Mouse (Mus musculus) liver, embryonic 14.5 days (tissue): Measurements from ENCODE around the gene C3ar1. TPM values are rescaled to one million over a fixed set of nuclear protein-coding genes. Genes with fewer than 3 reads are reported as not detected.
A peak's percentile ranks its signal among the peaks of the same experiment; 100 is the strongest.

ENCODE experiments used
- ATAC-seq: fragments of 200-750 bp; cut with Nextera tagmentation; 2 replicates; pipeline ENCODE4 v1.8.0; 2017; ENCODE audit warnings: moderate number of reproducible peaks, mild to moderate bottlenecking, moderate library complexity; ENCODE audit not compliant: insufficient read depth
- DNase-seq, 3 experiments: peaks; one replicate each; pipeline ENCODE4 v3.0.0-alpha.2; 2012 to 2013; ENCODE audit warnings: low read depth in 3 of 3, low spot score in 3 of 3
- H3K27ac ChIP-seq: fragments of 300-500 bp; sonication (generic); 2 replicates; pipeline ENCODE4 v1.5.1; 2014; ENCODE audit warnings: moderate library complexity, mild to moderate bottlenecking, control low read depth, inconsistent platforms
- H3K27me3 ChIP-seq: fragments of 300-500 bp; sonication (generic); 2 replicates; pipeline ENCODE4 v1.6.1; 2014; ENCODE audit warnings: mild to moderate bottlenecking, low read length, moderate library complexity; ENCODE audit not compliant: control insufficient read depth, insufficient read depth
- H3K36me3 ChIP-seq: fragments of 300-500 bp; sonication (generic); replicated peaks from 2 replicates; pipeline ENCODE4 v1.6.1; 2014; ENCODE audit warnings: low read depth; ENCODE audit not compliant: control insufficient read depth, insufficient read depth
- H3K4me1 ChIP-seq, 2 experiments: fragments of 200-500 bp in 1 of 2; fragments of 300-500 bp in 1 of 2; sonication (generic) in 1 of 2; replicated peaks; 2 replicates each; pipeline ENCODE4 v1.6.1; 2012 to 2014; ENCODE audit warnings: antibody characterized with exemption in 1 of 2, inconsistent platforms in 1 of 2, low read length in 1 of 2; ENCODE audit not compliant: control insufficient read depth in 2 of 2, insufficient read depth in 2 of 2
- H3K4me2 ChIP-seq: fragments of 300-500 bp; sonication (generic); 2 replicates; pipeline ENCODE4 v1.6.1; 2014; ENCODE audit warnings: low read depth, mild to moderate bottlenecking, control low read depth, moderate library complexity
- H3K4me3 ChIP-seq, 2 experiments: fragments of 200-500 bp in 1 of 2; fragments of 300-500 bp in 1 of 2; sonication (generic) in 1 of 2; 2 replicates each; pipeline ENCODE4 v1.5.1; 2012 to 2014; ENCODE audit warnings: low read depth in 2 of 2, low read length in 2 of 2, mild to moderate bottlenecking in 2 of 2, control low read depth in 1 of 2, inconsistent platforms in 1 of 2, moderate library complexity in 1 of 2; ENCODE audit not compliant: insufficient read depth in 1 of 2
- H3K9ac ChIP-seq: fragments of 300-500 bp; sonication (generic); replicated peaks from 2 replicates; pipeline ENCODE4 v1.6.1; 2014; ENCODE audit warnings: mild to moderate bottlenecking, control low read depth, moderate library complexity
- H3K9me3 ChIP-seq: fragments of 300-500 bp; sonication (generic); 2 replicates; pipeline ENCODE4 v1.6.1; 2016; ENCODE audit warnings: low read length, mixed read lengths; ENCODE audit not compliant: control insufficient read depth
- CTCF ChIP-seq: IDR thresholded peaks from 2 replicates; pipeline ENCODE4 v1.5.1; 2016; ENCODE audit warnings: antibody characterized with exemption, low read depth, control low read depth
- EP300 ChIP-seq: IDR thresholded peaks from 2 replicates; pipeline ENCODE4 v1.6.1; 2016; ENCODE audit warnings: antibody characterized with exemption, low read depth
- WGBS: fragments of 180-500 bp; shearing (Covaris S2); extraction: QIAGEN DNeasy Blood & Tissue Kit; methylation state at CpG from one replicate; pipeline ENCODE4 v1.1.7; 2014; ENCODE audit not compliant: insufficient replicate concordance; 5-methylcytosine and 5-hydroxymethylcytosine counted together
- polyA plus RNA-seq, 2 experiments: library from polyadenylated mRNA; depleted of rRNA in 1 of 2; stranded (reverse) in 1 of 2; unstranded in 1 of 2; fragments of >200 nt; fragmentation: Nextera tagmentation in 1 of 2; extraction: Ambion mirVana in 1 of 2; gene quantifications; 2 replicates each; pipeline versions ENCODE4 v1.2.1 to v1.2.3; 2012 to 2014

The C3ar1 gene
- polyA plus RNA-seq, 2 experiments = 0.55 to 0.66 TPM

GRCm38 (mm10) chr6:122811280-122811652 is 44.7 kb downstream of the C3ar1 start:
- peak overlapping the region; percentile 100 for H3K27ac ChIP-seq
- H3K4me3 ChIP-seq = peak overlapping the region; percentile 80 to 87
- peak overlapping the region; percentile 92 for H3K9ac ChIP-seq
- H3K36me3 ChIP-seq = no peaks in the 10 kb centered on the region
- no peaks in the 10 kb centered on the region for H3K9me3 ChIP-seq
- DNase-seq (peak; percentile 86 to 90 (median 87)), ATAC-seq (peak; percentile 89)
- TF ChIP-seq CTCF (peak; percentile 47), EP300 (no peak)
- no peaks in the 10 kb centered on the region for H3K27me3 ChIP-seq
- H3K4me2 ChIP-seq = peak overlapping the region; percentile 85
- peaks cover 21 to 24% of the 10 kb centered on the region in 2 experiments for H3K4me1 ChIP-seq
- 1% methylated on average over 38 of the region's 38 CpGs for WGBS

GRCm38 (mm10) chr6:122810615-122811279 is 45.2 kb downstream of the C3ar1 start:
- peak overlapping the region; percentile 92 for H3K9ac ChIP-seq
- peak overlapping the region; percentile 85 for H3K4me2 ChIP-seq
- no peaks in the 10 kb centered on the region for H3K36me3 ChIP-seq
- peak overlapping the region; percentile 100 for H3K27ac ChIP-seq
- ATAC-seq (peak; percentile 95), DNase-seq (peak; percentile 99)
- H3K4me1 ChIP-seq = peaks cover 21 to 24% of the 10 kb centered on the region in 2 experiments
- peak overlapping the region; percentile 80 to 87 for H3K4me3 ChIP-seq
- no peaks in the 10 kb centered on the region for H3K27me3 ChIP-seq
- under 1% methylated on average over 30 of the region's 30 CpGs for WGBS
- H3K9me3 ChIP-seq = no peaks in the 10 kb centered on the region
- TF ChIP-seq EP300 = 0 out of 2 replicates have a peak, but pooled peaks have one; percentile 38
- no peak for TF ChIP-seq CTCF

DNA sequence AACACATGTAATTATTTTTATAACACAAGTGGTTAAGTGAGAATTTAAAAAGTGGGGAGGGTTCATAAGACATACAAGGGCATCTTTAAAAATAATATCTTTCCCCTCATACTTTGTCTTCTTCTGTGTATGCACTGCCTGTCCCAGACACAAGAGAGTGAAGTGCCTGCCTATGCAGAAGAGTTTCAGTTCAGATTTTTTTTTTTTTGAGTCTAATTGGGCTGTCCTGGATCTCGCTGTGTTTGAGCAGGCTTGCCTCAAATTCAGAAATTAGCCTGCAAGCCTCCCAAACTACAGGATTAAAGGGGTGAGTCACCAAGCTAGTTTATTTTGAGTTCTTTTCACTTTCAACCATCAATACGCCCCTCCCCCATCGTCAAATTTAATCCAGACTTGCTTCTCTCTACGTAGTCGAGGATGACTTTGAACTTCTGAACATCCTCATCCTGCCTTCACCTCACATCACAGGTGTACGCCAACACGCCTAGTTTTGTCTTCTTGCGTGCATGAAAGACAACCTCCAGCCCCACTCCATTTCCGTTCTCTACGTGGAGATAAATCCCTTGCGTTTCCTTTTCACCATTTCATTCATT is 45.8 kb downstream of the C3ar1 start:
- H3K4me1 ChIP-seq = peaks cover 21 to 24% of the 10 kb centered on the region in 2 experiments
- H3K36me3 ChIP-seq = no peaks in the 10 kb centered on the region
- peak overlapping the region; percentile 80 to 87 for H3K4me3 ChIP-seq
- H3K9ac ChIP-seq = peak overlapping the region; percentile 67
- TF ChIP-seq EP300 (no peak), CTCF (no peak)
- peak overlapping the region; percentile 100 for H3K27ac ChIP-seq
- DNase-seq = no peak
- H3K4me2 ChIP-seq = peak overlapping the region; percentile 85
- ATAC-seq = no peak
- no peaks in the 10 kb centered on the region for H3K27me3 ChIP-seq
- 1% methylated on average over 11 of the region's 11 CpGs for WGBS
- no peaks in the 10 kb centered on the region for H3K9me3 ChIP-seq

DNA sequence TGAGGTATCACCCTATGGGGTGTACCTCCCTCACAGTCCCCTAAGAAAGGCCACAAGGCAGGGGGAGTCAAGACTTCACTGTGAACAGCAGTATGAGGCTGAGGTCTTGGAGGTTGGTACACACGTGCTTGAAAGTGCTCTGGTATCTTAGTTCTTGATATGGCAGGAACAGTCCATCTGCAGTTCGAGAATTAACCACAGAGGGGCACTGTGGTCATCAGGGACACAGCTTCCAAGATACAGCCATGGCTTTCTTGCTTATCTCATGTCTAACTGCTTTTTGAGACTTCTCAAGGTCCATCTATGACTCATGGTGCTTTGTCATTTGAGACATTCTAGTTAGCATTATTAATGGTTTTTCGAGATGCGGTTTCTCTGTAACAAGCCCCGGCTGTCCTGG is 51.5 kb downstream of the C3ar1 start:
- H3K4me2 ChIP-seq = no peak overlapping the region
- peak overlapping the region; percentile 43 for H3K27ac ChIP-seq
- 8% methylated on average over 5 of the region's 5 CpGs for WGBS
- no peaks in the 10 kb centered on the region for H3K36me3 ChIP-seq
- ATAC-seq (peak; percentile 33), DNase-seq (peak; percentile 76 to 85 (median 80))
- no peak overlapping the region for H3K4me3 ChIP-seq
- no peaks in the 10 kb centered on the region for H3K9me3 ChIP-seq
- H3K9ac ChIP-seq = no peak overlapping the region
- peaks cover 10 to 20% of the 10 kb centered on the region in 2 experiments for H3K4me1 ChIP-seq
- TF ChIP-seq EP300 (no peak), CTCF (peak; percentile 94)
- H3K27me3 ChIP-seq = no peaks in the 10 kb centered on the region

DNA sequence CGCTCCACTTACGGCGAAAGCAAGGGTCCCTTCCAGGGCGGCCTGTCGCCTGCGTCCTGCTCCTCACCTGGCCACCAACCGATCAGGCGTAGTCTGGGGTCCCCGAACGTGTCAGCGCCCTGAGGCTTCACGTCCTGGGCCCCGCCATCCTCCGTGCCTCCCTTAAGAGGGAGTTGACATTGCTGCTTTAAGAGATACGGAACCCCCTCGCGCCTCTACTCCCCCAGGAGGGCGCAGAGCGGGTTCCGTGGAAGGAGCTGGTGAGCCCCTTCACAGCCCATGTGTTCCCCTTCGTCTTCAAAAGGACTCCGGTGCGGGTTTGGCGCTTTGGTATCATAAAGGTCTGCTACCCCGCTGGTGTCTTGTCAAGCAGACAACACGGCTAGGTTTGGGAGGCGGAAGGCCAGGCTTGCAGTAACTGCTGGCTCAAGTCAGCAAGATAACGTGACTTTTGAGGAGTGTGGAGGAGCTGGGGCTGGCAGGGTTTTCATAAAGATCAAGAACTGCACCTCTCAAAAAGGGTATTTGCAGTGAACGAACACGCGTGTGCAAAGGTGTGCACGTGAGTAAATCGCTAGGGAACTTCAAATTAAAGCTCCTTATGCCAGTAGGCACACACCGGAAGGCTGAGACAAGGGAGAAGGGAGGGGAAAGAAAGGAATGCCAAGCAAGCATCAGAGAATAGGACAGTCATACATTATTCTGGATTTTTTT is 54.0 kb downstream of the C3ar1 start:
- ATAC-seq = peak; percentile 79
- WGBS = 3% methylated on average over 34 of the region's 34 CpGs
- Histone ChIP-seq H3K36me3 (no peaks in the 10 kb centered on the region), H3K27ac (peak overlapping the region; percentile 78), H3K4me3 (peak overlapping the region; percentile 61 to 81), H3K9ac (peak overlapping the region; percentile 95), H3K9me3 (no peaks in the 10 kb centered on the region), H3K4me1 (peaks cover 8 to 18% of the 10 kb centered on the region in 2 experiments), H3K27me3 (no peaks in the 10 kb centered on the region), H3K4me2 (peak overlapping the region; percentile 96)
- peak in 1 of 3 experiments; percentile 41 for DNase-seq
- TF ChIP-seq EP300 (no peak), CTCF (no peak)
